Mouse (Mus musculus) ES-Bruce4 (cell line): Measurements from ENCODE around the gene Sycp2.

Source experiments
- CTCF ChIP-seq: IDR thresholded peaks from one replicate; pipeline ENCODE4 v1.8.1; 2011; ENCODE audit warnings: low read depth, low read length
- POLR2A ChIP-seq: IDR thresholded peaks from one replicate; pipeline ENCODE4 v1.8.1; 2011; ENCODE audit warnings: low read length; ENCODE audit not compliant: insufficient read depth

DNA sequence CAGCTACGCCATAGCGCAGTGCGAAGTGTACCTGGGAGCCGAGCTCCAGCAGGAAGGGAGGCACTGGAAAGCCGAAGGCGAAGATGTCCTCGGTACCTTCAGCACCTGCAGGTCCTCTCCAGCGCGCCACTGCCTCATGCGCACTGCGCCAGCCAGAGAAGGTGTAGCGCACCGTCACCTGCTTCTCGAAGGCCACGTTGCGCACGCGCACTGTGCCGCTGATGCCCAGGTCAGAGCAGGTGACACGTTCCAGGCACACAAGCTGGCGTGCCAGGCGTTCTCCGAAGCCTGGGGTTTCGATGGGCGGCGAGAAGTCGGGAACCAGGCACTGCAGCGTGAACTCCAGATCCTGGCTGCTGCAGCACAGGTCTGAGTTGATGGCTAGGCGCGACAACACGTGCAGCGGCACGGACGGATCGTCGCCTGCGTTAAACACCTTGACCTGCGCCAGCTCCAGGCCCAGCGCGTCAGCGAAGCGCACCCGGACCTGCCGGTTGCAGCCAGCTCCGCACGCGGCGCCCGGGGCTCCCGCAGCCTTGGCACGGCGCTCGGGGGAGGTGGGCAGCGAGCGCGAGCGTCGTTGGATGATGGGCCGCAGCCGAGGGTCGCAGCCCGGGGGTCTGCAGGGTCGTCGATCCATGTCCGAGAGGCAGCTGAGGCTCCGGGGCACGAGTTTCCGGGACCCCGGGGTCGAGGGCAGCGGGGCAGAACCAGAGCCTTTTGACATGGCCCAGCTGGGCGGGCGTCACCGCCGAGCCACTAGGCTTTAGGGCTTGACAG lies 6.2 kb upstream of the Sycp2 start:
- no peak for TF ChIP-seq CTCF
- no peak for TF ChIP-seq POLR2A
